Mouse (Mus musculus) skeletal muscle tissue, postnatal 0 days (tissue): Measurements from ENCODE around the gene Wdr27. TPM values are rescaled to one million over a fixed set of nuclear protein-coding genes. Genes with fewer than 3 reads are reported as not detected.

ENCODE experiments used
- polyA plus RNA-seq: library from polyadenylated mRNA; unstranded; fragments of >200 nt; fragmentation: Nextera tagmentation; extraction: Ambion mirVana; gene quantifications from 2 replicates; pipeline ENCODE4 v1.2.1, GENCODE M21; 2015

Wdr27 gene
- polyA plus RNA-seq = 7.1 and 9.6 TPM in 2 replicates

DNA sequence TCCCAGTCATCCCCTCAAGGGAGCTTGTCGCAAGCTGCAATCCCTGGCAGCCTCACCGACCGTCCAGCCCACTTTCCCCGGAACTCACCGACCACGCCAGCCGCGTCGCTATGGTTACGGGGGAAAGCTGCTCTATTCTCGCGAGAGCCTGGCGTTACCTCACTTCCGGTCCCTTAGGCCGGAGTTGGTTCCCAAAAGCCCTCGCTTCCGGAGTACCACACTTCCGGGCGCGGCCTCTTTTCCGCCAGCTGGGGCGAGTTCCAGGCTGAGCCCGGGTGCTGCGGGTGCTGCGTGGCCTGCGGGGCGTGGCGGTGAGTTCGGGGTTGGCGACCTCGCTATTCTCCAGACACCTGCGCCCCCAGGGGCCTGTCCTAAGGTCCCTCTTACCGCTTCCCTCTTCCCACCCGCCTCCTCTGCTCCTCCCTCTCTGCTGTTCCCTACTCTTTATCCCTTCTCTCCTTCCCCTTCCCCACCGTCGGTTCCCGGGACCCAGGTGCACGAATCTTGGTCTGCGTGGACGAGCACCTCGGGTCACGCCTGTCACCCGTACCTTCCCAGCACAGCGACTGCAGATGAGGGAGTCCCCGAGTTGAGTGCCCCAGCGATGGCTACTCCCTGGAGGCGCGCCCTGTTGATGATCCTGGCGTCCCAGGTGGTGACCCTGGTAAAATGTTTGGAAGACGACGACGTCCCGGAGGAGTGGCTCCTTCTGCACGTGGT, at the start of gene Wdr27, which contains the start of gene 1600012H06Rik:
TSS of gene Wdr27 (minus strand) at position 150 of the 720 bp plus-strand sequence.
TSS of gene 1600012H06Rik (plus strand) at position 176 of the 720 bp plus-strand sequence.

DNA sequence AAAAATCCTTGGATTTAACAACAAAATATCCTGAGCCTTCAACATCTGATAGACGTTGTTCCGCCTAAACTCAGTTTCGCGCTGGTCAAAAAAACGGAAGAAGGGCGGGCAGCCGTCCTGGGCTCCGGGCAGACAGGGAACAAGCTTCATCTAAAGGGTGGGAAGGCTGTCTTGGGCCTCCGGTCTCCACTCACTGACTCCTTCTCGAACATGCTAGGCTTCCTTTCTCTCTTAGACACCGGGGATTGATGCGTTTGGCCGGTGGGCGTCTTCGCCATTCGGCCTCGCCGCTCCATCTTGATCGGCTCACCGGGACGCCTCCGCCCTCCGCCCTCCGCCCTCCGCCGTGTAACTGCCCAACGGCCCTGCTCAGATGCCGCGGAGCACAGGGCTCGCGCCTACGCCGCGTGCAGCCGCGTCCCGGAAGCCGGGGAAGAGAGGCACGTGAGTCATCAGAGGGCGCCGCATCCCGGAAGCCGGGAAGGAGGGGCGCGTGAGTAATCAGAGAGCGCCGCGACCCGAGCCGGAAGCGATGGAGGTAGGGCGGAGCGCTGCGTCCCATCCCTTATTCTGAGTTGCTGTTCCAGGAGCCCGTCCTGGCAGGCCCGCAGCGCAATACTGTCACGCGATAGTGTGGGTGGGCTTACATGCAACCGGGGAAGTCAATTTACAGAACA, 35.5 kb upstream of the Wdr27 start, which contains the start of the genes 9030025P20Rik and Gm3417:
TSS of gene 9030025P20Rik (plus strand) at position 107 of the 677 bp plus-strand sequence.
TSS of gene Gm3417 (minus strand) at position 429 of the 677 bp plus-strand sequence.

DNA sequence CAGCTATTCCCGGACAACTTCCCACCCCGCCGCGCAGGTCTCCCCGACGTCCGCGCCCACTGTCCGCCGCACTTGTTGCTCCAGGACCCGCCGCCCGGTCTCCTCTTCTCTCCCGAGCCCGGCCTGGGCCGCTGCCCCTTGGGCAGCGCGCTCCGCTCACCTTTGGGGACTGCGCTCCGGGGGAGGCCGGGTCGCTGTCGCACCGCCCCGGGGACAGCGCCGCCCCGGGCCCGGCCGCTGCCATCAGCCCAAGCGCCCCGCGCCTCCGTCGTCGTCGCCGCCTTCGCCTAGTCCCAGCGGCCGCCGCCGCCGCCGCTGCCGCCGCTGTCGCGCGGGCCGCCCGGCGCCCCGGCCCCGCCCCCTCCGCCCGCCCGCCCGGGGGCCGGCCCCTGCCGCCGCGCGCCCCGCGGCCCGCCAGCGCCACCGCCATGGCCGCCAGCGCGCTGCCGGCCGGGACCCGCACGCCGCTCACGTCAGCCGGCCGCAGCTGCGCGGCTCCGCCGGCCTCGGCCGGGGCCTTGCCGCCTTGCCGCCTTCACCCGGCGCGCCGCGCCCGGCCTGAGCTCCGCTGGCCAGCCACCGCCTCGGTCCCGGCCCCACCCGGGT, 18.1 kb upstream of the Wdr27 start, which contains the start of gene Phf10:
TSS of gene Phf10 (minus strand) at position 323 of the 606 bp plus-strand sequence.

Other genes with a start within 250 kb of the Wdr27 start
- 41.0 and 47.1 TPM in 2 replicates for gene Thbs2, start 248.9 kb downstream of the Wdr27 start, polyA plus RNA-seq
- 33.8 and 34.7 TPM in 2 replicates for gene 1600012H06Rik, start within 50 bp of the Wdr27 start, polyA plus RNA-seq
- gene Phf10, start 18.1 kb upstream of the Wdr27 start, polyA plus RNA-seq = 40.4 and 41.6 TPM in 2 replicates
- 3.8 and 4.6 TPM in 2 replicates for gene 9030025P20Rik, start 35.3 kb upstream of the Wdr27 start, polyA plus RNA-seq
- 0.50 and 1.4 TPM in 2 replicates for gene Gm3417, start 35.6 kb upstream of the Wdr27 start, polyA plus RNA-seq
- 3.9 and 4.8 TPM in 2 replicates for gene Gm3435, start 67.0 kb upstream of the Wdr27 start, polyA plus RNA-seq
- 37.7 and 40.3 TPM in 2 replicates for gene Ermard, start 98.0 kb upstream of the Wdr27 start, polyA plus RNA-seq
- gene Tcte3, start 98.3 kb upstream of the Wdr27 start, polyA plus RNA-seq = not detected in 2 replicates
- 1.9 and 2.4 TPM in 2 replicates for gene Gm3448, start 98.4 kb upstream of the Wdr27 start, polyA plus RNA-seq